Mouse (Mus musculus): ENCODE measurements around the gene Klhdc8b.

Gene Klhdc8b

DNA sequence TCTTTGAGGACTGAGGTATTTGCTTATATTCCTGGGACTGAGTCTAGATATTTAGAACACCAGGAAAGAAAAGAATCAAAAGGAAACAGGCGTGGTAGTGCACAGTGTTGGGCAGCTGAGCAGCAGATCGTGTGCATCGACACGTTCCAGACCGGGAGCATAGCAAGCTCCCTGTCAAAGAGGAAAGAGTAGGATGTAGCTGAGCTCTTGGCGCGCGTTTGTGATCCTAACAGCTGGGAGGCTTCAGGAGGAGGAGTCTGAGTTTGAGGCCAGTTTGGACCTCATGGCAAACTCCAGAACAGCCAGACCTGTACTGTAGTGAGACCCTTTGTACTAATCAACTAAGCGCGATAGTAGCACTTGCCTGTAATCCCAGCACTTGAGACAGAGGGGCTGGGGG, 811 bp upstream of the Klhdc8b start:
- ChIA-PET CTCF (interaction anchor here (0.6 to 2.3 kb wide), 7 partner anchors 9 to 196 kb away, joined by 3 to 11 read pairs (median 4); no protein-coding TSS in a partner anchor), POLR2A (interaction anchor here (0.6 to 6.2 kb wide), 23 partner anchors 9 to 368 kb away, joined by 3 to 40 read pairs (median 4); partner anchors contain the start of genes Gpx1 (in 3 of the 4), Qrich1 (in 3 of the 4), 1700102P08Rik (in 2 of the 4) and Lamb2 (in 2 of the 4))

DNA sequence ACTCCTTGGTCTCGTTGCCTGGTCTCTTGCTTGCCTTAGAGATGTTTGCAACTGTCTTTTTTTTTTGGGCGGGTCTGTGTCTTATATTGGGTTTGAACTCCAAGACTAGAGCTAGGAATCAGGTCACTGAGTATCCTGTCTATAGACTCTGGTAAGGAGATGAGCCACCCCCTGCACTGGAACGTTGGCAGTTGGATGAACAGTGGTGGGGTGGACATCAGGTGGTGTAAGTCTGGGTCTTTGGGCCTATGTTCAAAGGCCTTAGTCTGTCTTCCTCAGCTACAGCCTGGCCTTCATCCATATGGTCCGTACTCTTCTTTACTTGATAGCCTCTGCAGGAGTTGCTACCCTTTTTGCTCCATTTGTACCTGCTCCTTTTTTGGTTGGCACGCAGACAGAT, 294 bp upstream of the Klhdc8b start:
- POLR2A ChIA-PET, result interaction anchor here (0.6 to 6.2 kb wide), 22 partner anchors 9 to 367 kb away, joined by 3 to 40 read pairs (median 4); partner anchors contain the start of genes Gpx1 (in 3 of the 4), Qrich1 (in 3 of the 4), 1700102P08Rik (in 2 of the 4) and Lamb2 (in 2 of the 4)
- CTCF ChIA-PET, result interaction anchor here in 3 of 4 experiments (0.6 to 2.3 kb wide), 6 partner anchors 9 to 196 kb away, joined by 3 to 11 read pairs (median 4); no protein-coding TSS in a partner anchor

DNA sequence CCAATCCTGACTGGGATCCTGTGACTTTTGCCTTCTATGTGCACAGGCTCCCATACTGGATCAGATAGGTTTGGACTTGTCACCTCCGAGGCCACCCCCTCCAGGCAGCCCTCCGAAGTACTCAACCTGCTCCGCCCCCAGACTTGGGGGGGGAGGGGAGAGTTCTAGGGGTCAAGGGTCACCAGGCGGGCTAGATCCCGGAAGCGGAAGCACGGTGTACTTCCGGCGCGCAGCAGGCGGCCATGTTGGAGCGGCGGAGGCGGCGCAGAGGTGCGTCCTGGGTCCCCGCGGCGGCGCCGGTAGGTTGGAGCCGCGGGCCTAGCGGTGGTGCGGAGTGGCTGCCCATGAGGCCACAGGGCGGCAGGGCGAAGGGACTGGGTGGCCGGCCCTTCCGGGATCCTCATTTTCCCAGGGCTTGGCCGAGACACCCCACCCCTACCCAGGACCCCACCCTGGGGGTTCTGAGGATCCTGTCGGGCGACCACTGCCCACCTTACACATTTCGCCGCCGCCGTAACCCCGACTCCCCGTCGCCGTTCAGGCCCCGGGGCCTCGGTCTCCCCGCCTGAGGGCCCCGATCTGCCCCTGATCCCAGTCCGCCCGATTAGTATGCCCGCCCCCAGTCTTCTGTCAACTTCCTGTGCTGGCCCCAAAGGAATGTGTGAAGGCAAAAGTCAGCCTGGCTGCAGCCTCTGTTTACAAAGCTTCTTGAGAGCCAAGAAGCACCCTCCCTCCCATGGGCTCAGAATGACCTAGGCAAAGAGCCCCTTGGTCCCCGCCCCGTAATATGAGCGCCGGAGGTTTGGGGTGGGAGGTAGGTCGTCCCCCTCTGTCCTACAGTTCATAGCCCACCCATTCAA, 832 bp downstream of the Klhdc8b start, which contains the start of gene Ccdc71:
Gene Ccdc71 (plus strand): TSS at position 209 of the 860 bp plus-strand sequence.
- ChIA-PET POLR2A (interaction anchor here in 3 of 4 experiments (0.7 to 6.2 kb wide), 18 partner anchors 8 to 107 kb away, joined by 3 to 40 read pairs (median 4); partner anchors contain the start of genes 1700102P08Rik (in 3 of the 3), Qars (in 2 of the 3), Qrich1 (in 2 of the 3) and Ccdc36 (in 1 of the 3)), CTCF (interaction anchor here in 3 of 4 experiments (1.2 to 2.3 kb wide), 3 partner anchors 8 kb away, joined by 6 to 11 read pairs (median 9); no protein-coding TSS in a partner anchor)

DNA sequence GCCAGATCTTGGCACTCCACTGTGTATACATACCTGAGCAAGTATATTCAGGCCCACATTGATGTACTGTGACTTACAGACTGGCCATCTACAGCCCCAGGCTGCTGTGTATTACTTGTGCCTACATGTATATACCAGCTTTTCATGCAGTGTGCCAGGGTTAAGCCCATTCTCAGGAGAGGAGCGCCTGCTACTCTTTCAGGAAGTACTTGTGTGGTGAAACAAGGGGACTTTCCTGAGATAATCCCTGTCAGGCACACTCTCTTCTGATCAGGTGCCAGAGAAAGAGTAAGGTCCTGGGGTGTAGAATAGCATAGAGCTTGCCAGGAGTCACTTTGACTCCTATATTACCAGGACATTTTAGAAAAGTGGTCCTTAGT, 1.5 kb downstream of the Klhdc8b start:
- POLR2A ChIA-PET, result interaction anchor here in 3 of 4 experiments (0.5 to 6.2 kb wide), 10 partner anchors 11 to 817 kb away, joined by 3 to 40 read pairs (median 3); partner anchors contain the start of genes 1700102P08Rik (in 2 of the 3), Ccdc36 (in 1 of the 3), Lamb2 (in 1 of the 3) and Usp19 (in 1 of the 3)

DNA sequence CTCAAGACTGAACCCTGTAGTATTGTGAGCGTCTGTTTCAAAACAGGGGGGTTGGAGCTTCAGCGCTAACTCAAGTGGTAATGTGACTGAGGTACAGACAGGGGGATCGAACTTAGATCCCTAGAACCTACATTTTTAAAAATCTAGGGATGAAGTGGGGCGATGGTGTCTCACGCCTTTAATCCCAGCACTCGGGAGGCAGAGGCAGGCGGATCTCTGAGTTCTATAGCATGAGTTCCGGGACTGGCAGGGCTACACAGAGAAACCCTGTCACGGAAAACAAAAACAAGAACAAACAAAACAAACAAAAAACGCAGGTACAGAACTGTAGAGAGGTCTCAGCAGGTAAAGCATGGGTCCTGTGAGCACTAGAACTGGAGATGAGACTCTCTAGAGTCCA, 4.4 kb downstream of the Klhdc8b start:
- CTCF ChIA-PET, result no interaction called here
- POLR2A ChIA-PET, result interaction anchor here in 2 of 4 experiments (1.2 to 1.8 kb wide), 3 partner anchors 8 to 103 kb away, joined by 3 to 5 read pairs (median 3); partner anchors contain the start of gene Impdh2 (in 1 of the 2)

More for the DNA sequence above, 1.5 kb downstream of the Klhdc8b start:
- CTCF ChIA-PET, result no interaction called here

DNA sequence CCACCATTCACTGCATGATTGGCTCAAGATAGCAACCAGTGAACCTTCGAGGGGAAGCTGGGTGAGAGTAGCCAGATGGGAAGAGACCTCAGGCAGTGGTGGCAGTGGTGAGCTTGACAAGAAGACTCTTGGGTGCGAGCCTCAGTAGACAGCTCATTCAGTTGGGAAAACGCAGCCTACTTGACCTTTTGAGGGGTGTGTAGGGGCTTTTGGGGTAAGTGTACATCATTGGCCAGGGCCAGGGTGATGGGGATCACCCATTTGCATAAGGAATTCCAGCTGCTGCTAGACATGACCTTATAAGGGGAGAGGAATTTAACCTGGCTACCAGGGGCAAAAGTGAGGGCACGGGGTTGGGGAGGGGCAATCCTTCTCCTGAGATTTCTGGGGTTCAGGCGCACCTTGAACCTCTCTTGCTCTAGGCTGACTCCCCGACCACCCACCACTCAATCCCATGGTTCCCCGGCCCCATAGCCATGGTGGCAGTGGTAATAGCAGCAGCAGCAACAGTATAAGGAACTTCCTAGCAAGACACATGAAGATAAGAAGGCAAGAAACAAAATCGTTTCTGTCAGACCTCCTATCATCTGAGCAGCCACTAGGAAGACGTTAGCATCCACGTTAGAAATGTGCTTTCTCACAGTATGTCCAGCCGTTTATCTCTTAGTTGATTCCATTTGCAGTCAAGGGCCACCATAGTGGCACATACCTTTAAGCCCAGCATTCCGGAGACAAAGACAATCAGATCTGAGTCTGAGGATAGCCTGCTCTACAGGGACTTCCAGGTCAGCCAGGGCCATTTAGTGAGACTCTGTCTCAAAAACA, 5.4 kb downstream of the Klhdc8b start:
- POLR2A ChIA-PET, result interaction anchor here in 3 of 4 experiments (0.6 to 1.6 kb wide), 8 partner anchors 14 to 452 kb away, joined by 3 to 5 read pairs (median 4); partner anchors contain the start of genes Amt (in 1 of the 3), Impdh2 (in 1 of the 3), Qrich1 (in 1 of the 3) and Rhoa (in 1 of the 3)
- CTCF ChIA-PET, result interaction anchor here in 2 of 4 experiments (0.6 to 1.4 kb wide), 4 partner anchors 14 to 255 kb away, joined by 3 read pairs; no protein-coding TSS in a partner anchor

DNA sequence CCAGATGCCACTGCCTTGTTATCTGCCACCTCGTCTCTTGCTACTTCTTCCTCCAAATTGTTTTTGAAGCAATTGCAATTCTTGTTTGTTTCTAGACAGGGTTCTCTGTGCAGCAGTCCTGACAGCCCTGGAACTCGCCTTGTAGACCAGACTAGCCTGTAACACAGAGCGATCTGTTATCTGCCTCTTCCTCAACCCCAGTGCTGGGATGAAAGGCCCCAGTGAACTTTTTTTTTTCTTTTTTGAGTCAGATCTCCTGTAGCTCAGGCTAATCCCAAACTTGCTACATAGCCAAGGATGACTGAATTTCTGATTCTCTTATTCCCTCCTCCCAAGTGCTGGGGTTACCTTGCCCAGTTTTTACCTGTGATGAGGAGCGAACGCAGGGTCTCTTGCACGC, 7.0 kb downstream of the Klhdc8b start:
- POLR2A ChIA-PET, result interaction anchor here in 2 of 4 experiments (0.8 to 1.6 kb wide), 2 partner anchors 63 to 518 kb away, joined by 3 read pairs; partner anchors contain the start of gene Qrich1 (in 1 of the 2)
- CTCF ChIA-PET, result no interaction called here

DNA sequence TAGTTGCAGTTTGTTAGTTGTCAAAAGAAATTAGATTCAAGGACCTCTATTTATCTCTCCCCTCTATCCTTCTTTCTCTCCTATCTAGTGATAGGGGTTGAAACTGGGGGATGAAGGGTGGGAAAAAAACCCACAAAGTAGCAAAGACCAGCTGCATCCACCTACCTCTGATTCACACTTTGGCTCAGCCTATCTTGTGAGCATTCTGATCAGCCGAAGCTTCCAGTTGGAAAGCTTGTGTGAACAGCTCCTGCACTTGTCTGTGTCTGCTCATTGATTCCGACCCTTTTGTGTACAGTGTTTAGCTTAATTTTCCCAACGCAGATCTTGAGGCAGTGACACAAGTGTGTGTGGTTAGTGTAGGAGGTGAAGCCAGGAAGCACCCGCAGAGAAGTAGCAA, 7.9 kb downstream of the Klhdc8b start:
- POLR2A ChIA-PET, result interaction anchor here in 2 of 4 experiments (0.9 to 2.2 kb wide), 12 partner anchors 8 to 189 kb away, joined by 3 to 14 read pairs (median 8); partner anchors contain the start of genes 1700102P08Rik (in 1 of the 2), Gpx1 (in 1 of the 2), Impdh2 (in 1 of the 2) and Klhdc8b (in 1 of the 2)
- CTCF ChIA-PET, result interaction anchor here (0.6 to 2.4 kb wide), 14 partner anchors 8 to 241 kb away, joined by 3 to 11 read pairs (median 5); partner anchors contain the start of genes Klhdc8b (in 2 of the 4) and Gpx1 (in 1 of the 4)

DNA sequence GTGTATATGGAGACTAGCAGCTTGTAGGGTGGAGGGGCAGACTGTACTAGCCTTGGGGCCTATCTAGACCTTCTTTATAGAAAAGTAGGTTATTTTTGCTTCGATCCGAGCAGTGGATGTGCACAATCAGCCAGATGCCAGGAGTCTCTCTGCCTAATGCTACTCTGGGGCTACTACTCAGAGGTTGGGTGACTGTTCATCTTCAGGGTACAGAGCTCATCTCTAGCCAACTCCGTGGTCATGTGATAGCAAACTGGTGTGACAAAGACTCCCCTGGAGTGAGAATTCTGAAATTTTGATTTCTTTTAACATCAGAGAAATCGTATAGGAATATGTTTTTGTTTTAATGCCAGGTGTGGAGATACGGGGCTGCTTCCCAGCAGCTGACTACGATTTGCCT, 8.5 kb downstream of the Klhdc8b start:
- ChIA-PET CTCF (interaction anchor here (0.5 to 2.4 kb wide), 75 partner anchors 8 to 554 kb away, joined by 3 to 11 read pairs (median 4); partner anchors contain the start of genes Klhdc8b (in 3 of the 4), 1700102P08Rik (in 2 of the 4), Usp19 (in 2 of the 4) and Amigo3 (in 1 of the 4)), POLR2A (interaction anchor here (0.6 to 2.2 kb wide), 39 partner anchors 9 to 372 kb away, joined by 3 to 14 read pairs (median 3); partner anchors contain the start of genes 1700102P08Rik (in 2 of the 4), Nicn1 (in 2 of the 4), Wdr6 (in 2 of the 4) and Gpx1 (in 1 of the 4))

DNA sequence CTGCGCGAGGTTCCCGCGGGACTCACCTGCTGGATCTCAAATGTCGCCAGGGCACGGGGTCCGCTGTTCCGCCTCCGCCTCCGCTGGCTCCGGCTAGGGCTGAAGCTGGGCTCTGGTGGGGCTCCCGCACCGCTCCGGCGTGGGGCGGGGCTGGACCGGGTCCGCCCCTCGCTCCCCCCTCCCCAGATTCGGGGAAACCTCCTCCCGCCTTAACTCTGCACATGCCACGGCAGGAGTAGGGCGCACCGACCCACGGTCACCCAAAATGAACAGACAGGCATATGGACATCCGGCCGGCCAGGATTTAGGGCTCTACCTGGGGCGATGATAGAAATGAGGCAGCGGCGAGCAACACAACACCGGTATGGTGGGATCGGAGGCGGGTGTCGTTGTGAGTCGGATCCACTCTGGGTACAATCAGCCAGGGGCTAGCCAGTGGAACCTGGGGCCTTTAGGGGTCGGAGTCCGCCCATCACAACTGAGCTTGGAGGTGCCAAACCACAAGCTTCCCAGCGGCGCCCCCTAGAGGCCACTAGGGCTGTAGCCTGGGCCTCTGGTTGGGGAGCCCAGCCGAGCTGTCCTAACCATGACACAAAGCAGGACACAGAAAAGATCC, 9.0 kb downstream of the Klhdc8b start:
- POLR2A ChIA-PET, result interaction anchor here (0.6 to 2.2 kb wide), 39 partner anchors 9 to 373 kb away, joined by 3 to 14 read pairs (median 3); partner anchors contain the start of genes 1700102P08Rik (in 2 of the 4), Nicn1 (in 2 of the 4), Wdr6 (in 2 of the 4) and Gpx1 (in 1 of the 4)
- CTCF ChIA-PET, result interaction anchor here (0.5 to 2.4 kb wide), 83 partner anchors 8 to 692 kb away, joined by 3 to 11 read pairs (median 4); partner anchors contain the start of genes Klhdc8b (in 3 of the 4), 1700102P08Rik (in 2 of the 4), Usp19 (in 2 of the 4) and Amigo3 (in 1 of the 4)

DNA sequence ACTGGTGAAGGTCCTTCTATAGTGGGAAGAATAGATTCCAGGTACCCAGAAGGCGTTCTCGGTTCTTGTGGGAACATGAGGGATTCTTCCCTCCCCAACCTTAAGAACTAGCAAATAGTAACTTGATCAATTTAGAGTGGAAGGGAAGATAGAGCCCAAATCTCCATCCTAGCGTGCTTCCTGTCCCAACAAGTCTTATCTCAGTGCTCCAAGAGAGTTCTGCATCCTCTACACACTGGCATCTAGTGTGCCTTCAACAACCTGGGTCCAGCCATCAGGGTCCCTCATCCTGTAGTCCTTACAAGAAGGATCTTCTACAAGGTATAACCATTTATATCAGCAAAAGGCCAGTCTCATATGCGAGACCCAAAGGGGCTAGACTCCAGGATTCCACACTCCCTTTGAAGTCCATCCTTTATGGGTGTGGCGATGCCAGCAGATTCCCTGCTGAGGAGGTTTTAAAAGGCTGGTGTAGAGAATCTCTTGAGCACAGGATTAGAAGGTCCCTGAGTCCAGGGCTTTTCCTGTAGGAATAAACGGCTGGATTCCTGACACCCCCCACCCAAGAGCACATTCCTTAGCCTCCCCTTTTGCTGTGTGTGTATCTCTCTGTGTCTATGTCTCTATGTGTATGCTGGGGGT, 9.7 kb downstream of the Klhdc8b start:
- CTCF ChIA-PET, result interaction anchor here (0.9 to 2.4 kb wide), 15 partner anchors 8 to 398 kb away, joined by 3 to 10 read pairs (median 5); partner anchors contain the start of genes Amigo3 (in 1 of the 4), Ccdc36 (in 1 of the 4), Klhdc8b (in 1 of the 4) and Lamb2 (in 1 of the 4)

DNA sequence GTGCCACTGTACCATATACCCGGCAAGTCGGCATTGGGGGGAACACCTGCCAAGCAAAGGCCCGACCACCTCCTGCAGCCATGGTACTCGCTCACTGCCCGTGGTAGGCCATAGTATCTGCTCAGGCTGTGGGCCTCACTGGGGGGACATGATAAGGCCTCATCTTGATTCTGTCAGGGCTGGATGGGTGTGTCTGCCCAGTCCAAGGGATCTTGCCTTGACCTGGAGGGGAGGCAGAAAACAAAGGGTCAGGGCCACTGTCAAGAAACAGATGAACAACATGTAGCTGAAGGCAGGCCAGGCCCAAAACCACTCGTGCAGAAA, 10.2 kb downstream of the Klhdc8b start:
- ChIA-PET POLR2A (no interaction called here), CTCF (interaction anchor here in 1 of 4 experiments (1.9 to 2.4 kb wide), 2 partner anchors 13 to 28 kb away, joined by 5 to 10 read pairs; partner anchors contain the start of gene Lamb2)

More for the DNA sequence above, 9.7 kb downstream of the Klhdc8b start:
- POLR2A ChIA-PET, result interaction anchor here in 3 of 4 experiments (1.1 to 2.2 kb wide), 8 partner anchors 13 to 187 kb away, joined by 3 to 14 read pairs (median 10); partner anchors contain the start of genes 1700102P08Rik (in 2 of the 3), Qars (in 1 of the 3), Qrich1 (in 1 of the 3) and Rhoa (in 1 of the 3)

DNA sequence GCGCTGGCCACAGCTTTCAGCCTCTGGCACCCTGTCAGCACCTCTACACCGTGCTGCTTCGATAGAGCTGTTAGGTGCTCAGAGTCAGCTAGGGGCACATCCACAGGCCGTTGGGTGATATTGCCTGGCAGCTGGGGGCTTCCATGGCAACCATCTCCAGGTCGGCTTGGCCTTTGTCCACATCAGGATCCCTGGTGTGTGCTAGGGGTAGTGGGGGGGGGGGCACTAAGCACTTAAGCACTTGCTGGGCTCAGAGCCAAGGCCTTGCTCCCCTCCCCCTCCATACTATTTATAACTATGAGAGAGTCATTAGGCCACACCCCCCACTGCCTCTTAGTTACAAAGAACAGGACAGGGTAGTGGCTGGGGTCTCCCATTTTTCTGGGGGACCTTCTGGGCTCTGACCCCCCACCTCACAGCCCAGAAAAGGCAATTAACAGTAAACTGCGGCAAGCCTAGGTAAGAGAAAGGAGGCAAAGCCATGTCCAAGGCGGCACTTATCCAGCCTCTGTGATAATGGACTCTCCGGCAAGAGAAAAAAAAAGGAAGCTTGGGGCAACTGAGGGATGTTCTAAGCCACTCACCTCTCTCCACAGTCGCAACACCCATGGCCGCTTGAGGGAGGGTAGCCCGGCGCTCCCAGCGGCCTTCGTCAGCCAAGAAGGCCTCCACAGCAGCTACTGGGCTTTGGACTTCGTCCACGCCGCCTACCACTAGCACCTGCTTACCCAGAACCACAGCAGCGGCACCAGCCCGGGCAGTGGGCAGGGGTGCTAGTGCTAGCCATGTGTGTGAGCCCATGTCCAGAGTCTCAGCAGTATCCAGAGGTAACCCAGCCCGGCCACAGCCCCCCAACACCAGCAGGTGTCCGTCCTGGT, 10.8 kb downstream of the Klhdc8b start:
- CTCF ChIA-PET, result interaction anchor here (0.6 to 0.8 kb wide), 10 partner anchors 10 to 457 kb away, joined by 3 to 16 read pairs (median 4); partner anchors contain the start of genes Dag1 (in 1 of the 4) and Gpx1 (in 1 of the 4)
- POLR2A ChIA-PET, result interaction anchor here in 3 of 4 experiments (0.6 to 2.8 kb wide), 10 partner anchors 7 to 128 kb away, joined by 3 to 5 read pairs (median 5); partner anchors contain the start of genes 1700102P08Rik (in 2 of the 3), Qars (in 1 of the 3), Usp19 (in 1 of the 3) and Wdr6 (in 1 of the 3)

DNA sequence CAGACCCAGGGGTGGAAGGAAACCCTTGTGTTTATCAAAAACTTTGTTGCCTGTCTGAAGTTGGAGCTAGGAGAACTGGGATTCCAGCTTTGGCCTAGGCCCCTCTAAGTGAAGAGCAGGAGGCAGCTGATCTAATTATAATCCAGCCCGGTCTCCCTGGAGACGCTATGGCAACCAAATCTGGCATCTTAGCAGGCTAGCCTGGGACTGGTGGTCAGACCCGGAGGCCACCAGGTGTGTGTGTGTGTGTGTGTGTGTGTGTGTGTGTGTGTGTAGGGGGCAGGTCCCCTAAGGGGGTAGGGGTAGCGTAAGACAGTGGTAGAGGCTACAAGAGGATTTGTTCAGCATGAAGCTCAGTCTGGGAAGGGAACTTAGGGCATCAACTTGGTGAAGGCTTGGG, 11.5 kb downstream of the Klhdc8b start:
- ChIA-PET POLR2A (interaction anchor here in 3 of 4 experiments (0.6 to 2.8 kb wide), 12 partner anchors 8 to 129 kb away, joined by 3 to 6 read pairs (median 5); partner anchors contain the start of genes 1700102P08Rik (in 2 of the 3), Lamb2 (in 1 of the 3), Qars (in 1 of the 3) and Qrich1 (in 1 of the 3)), CTCF (interaction anchor here (0.6 to 0.8 kb wide), 9 partner anchors 9 to 457 kb away, joined by 3 to 16 read pairs (median 4); partner anchors contain the start of genes Dag1 (in 1 of the 4) and Gpx1 (in 1 of the 4))
